Mouse (Mus musculus) midbrain, embryonic 10.5 days (tissue): ENCODE results near the gene Vmn1r183. TPM values are rescaled to one million over a fixed set of nuclear protein-coding genes. Genes with fewer than 3 reads are reported as not detected.

Experiments used
- DNase-seq: peaks from one replicate; pipeline ENCODE4 v3.0.0-alpha.2; 2017; ENCODE audit warnings: low spot score
- H3K27ac ChIP-seq: fragments of 300-500 bp; sonication (generic); replicated peaks from 2 replicates; pipeline ENCODE4 v1.5.1; 2016; ENCODE audit warnings: mild to moderate bottlenecking
- H3K27me3 ChIP-seq: fragments of 300-500 bp; sonication (generic); 2 replicates; pipeline ENCODE4 v1.6.1; 2016; ENCODE audit warnings: low read depth, mild to moderate bottlenecking; ENCODE audit not compliant: poor library complexity, severe bottlenecking
- H3K36me3 ChIP-seq: fragments of 300-500 bp; sonication (generic); 2 replicates; pipeline ENCODE4 v1.6.1; 2016; ENCODE audit warnings: mild to moderate bottlenecking, moderate library complexity
- H3K4me1 ChIP-seq: fragments of 300-500 bp; sonication (generic); 2 replicates; pipeline ENCODE4 v1.6.1; 2016
- H3K4me3 ChIP-seq: fragments of 300-500 bp; sonication (generic); 2 replicates; pipeline ENCODE4 v1.5.1; 2016; ENCODE audit warnings: mild to moderate bottlenecking, moderate library complexity
- H3K9me3 ChIP-seq: fragments of 300-500 bp; sonication (generic); replicated peaks from 2 replicates; pipeline ENCODE4 v1.6.1; 2016; ENCODE audit warnings: mild to moderate bottlenecking
- WGBS: fragments of 180-500 bp; shearing (Covaris S2); methylation state at CpG from one replicate; pipeline ENCODE4 v1.1.7; 2016; 5-methylcytosine and 5-hydroxymethylcytosine counted together
- polyA plus RNA-seq: library from polyadenylated mRNA; unstranded; fragments of >200 nt; fragmentation: Nextera tagmentation; extraction: Ambion mirVana; gene quantifications from 2 replicates; pipeline ENCODE4 v1.2.1, GENCODE M21; 2016

The Vmn1r183 gene
- polyA plus RNA-seq, 1 experiment from 2014 or later, result not detected

DNA sequence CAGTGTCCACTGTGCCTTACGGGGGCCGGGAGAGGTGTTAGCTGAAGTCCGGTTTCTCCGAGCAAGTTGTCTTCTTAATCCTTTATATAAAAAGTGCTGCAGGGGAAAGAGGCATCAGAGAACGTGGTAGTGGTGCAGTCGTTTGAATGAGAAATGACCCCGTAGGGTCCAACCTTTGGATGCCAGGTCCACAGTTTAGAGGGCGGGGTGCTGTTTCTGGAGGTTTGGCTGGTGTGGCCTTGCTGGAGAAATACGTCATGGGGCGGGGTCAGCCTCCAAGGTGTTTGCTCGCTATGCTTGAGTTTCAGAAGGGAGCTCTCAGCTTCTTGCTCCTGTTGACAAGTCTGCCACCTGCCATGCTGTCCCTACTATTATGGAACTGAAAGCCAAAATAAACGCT, 59.9 kb downstream of the Vmn1r183 start:
- 9% methylated on average over 12 of the region's 12 CpGs for WGBS
- Histone ChIP-seq H3K27ac (peak overlapping the region; percentile 75), H3K36me3 (peaks cover 18% of the 10 kb centered on the region), H3K4me3 (peak overlapping the region; percentile 62), H3K9me3 (peaks cover 21% of the 10 kb centered on the region), H3K4me1 (peaks cover 9% of the 10 kb centered on the region), H3K27me3 (no peaks in the 10 kb centered on the region)
- peak; percentile 19 for DNase-seq

Other genes with a start within 250 kb of the Vmn1r183 start
- gene Vmn1r175, start 242.6 kb upstream of the Vmn1r183 start, polyA plus RNA-seq, result not detected in 2 replicates
- not detected in 2 replicates for gene Vmn1r176, start 215.9 kb upstream of the Vmn1r183 start, polyA plus RNA-seq
- not detected in 2 replicates for gene Vmn1r177, start 186.8 kb upstream of the Vmn1r183 start, polyA plus RNA-seq
- not detected in 2 replicates for gene Vmn1r178, start 161.2 kb upstream of the Vmn1r183 start, polyA plus RNA-seq
- not detected in 2 replicates for gene Vmn1r179, start 126.3 kb upstream of the Vmn1r183 start, polyA plus RNA-seq
- not detected in 2 replicates for gene Vmn1r180, start 102.6 kb upstream of the Vmn1r183 start, polyA plus RNA-seq
- gene Vmn1r181, start 78.6 kb upstream of the Vmn1r183 start, polyA plus RNA-seq, result not detected in 2 replicates
- not detected in 2 replicates for gene V1rd19, start 51.6 kb upstream of the Vmn1r183 start, polyA plus RNA-seq
- 28.4 and 31.7 TPM in 2 replicates for gene Zfp180, start 28.7 kb downstream of the Vmn1r183 start, polyA plus RNA-seq
- gene Zfp112, start 59.1 kb downstream of the Vmn1r183 start, polyA plus RNA-seq, result 3.9 and 6.1 TPM in 2 replicates
- 14.0 and 14.9 TPM in 2 replicates for gene Zfp235, start 80.9 kb downstream of the Vmn1r183 start, polyA plus RNA-seq
- gene Zfp114, start 121.8 kb downstream of the Vmn1r183 start, polyA plus RNA-seq, result 5.2 and 5.4 TPM in 2 replicates
- 10.7 and 10.9 TPM in 2 replicates for gene Zfp111, start 158.2 kb downstream of the Vmn1r183 start, polyA plus RNA-seq
- gene Zfp109, start 184.3 kb downstream of the Vmn1r183 start, polyA plus RNA-seq, result 5.1 and 5.7 TPM in 2 replicates
- 2.1 and 2.7 TPM in 2 replicates for gene Zfp108, start 201.5 kb downstream of the Vmn1r183 start, polyA plus RNA-seq
- 6.2 and 7.4 TPM in 2 replicates for gene Zfp93, start 217.2 kb downstream of the Vmn1r183 start, polyA plus RNA-seq
- gene Zfp61, start 248.0 kb downstream of the Vmn1r183 start, polyA plus RNA-seq, result 36.7 and 41.4 TPM in 2 replicates